Mouse (Mus musculus) embryonic facial prominence, embryonic 12.5 days (tissue): ENCODE data around the gene Gm20716. TPM values are rescaled to one million over a fixed set of nuclear protein-coding genes. Genes with fewer than 3 reads are reported as not detected.
"Not testable (repeated sequence)": the region's sequence is repeated elsewhere in the genome, so short reads cannot be mapped to it uniquely, and the experiment has no call there.

Experiments
- ATAC-seq: fragments of 200-750 bp; cut with Nextera tagmentation; 2 replicates; pipeline ENCODE4 v1.8.0; 2017; ENCODE audit not compliant: insufficient number of reproducible peaks, insufficient read depth, low FRiP score, low TSS enrichment
- H3K27ac ChIP-seq: fragments of 300-500 bp; sonication (generic); 2 replicates; pipeline ENCODE4 v1.5.1; 2016; ENCODE audit warnings: mild to moderate bottlenecking
- H3K27me3 ChIP-seq: fragments of 300-500 bp; sonication (generic); 2 replicates; pipeline ENCODE4 v1.6.1; 2016; ENCODE audit warnings: mild to moderate bottlenecking, moderate library complexity
- H3K36me3 ChIP-seq: fragments of 300-500 bp; sonication (generic); 2 replicates; pipeline ENCODE4 v1.6.1; 2016; ENCODE audit warnings: mild to moderate bottlenecking
- H3K4me1 ChIP-seq: fragments of 300-500 bp; sonication (generic); 2 replicates; pipeline ENCODE4 v1.6.1; 2016
- H3K4me2 ChIP-seq: fragments of 300-500 bp; sonication (generic); replicated peaks from 2 replicates; pipeline ENCODE4 v1.6.1; 2016; ENCODE audit warnings: mild to moderate bottlenecking, moderate library complexity
- H3K4me3 ChIP-seq: fragments of 300-500 bp; sonication (generic); 2 replicates; pipeline ENCODE4 v1.5.1; 2016; ENCODE audit warnings: mild to moderate bottlenecking
- H3K9ac ChIP-seq: fragments of 300-500 bp; sonication (generic); 2 replicates; pipeline ENCODE4 v1.6.1; 2016; ENCODE audit warnings: mild to moderate bottlenecking, moderate library complexity
- H3K9me3 ChIP-seq: fragments of 300-500 bp; sonication (generic); 2 replicates; pipeline ENCODE4 v1.6.1; 2016; ENCODE audit warnings: mild to moderate bottlenecking, moderate library complexity
- WGBS: fragments of 180-500 bp; shearing (Covaris S2); methylation state at CpG from one replicate; pipeline ENCODE4 v1.1.7; 2016; 5-methylcytosine and 5-hydroxymethylcytosine counted together
- polyA plus RNA-seq: library from polyadenylated mRNA; unstranded; fragments of >200 nt; fragmentation: Nextera tagmentation; extraction: Ambion mirVana; gene quantifications from 2 replicates; pipeline ENCODE4 v1.2.1, GENCODE M21; 2016

The Gm20716 gene
- polyA plus RNA-seq, 1 experiment from 2014 or later, result 23.1 TPM

- H3K27ac ChIP-seq, result no peak overlapping the region
- H3K4me3 ChIP-seq, result no peak overlapping the region
- no peak overlapping the region for H3K4me2 ChIP-seq
- H3K4me1 ChIP-seq, result peaks cover 28% of the 10 kb centered on the region
- WGBS, result 81% methylated on average over 9 of the region's 9 CpGs
- no peak for ATAC-seq
- no peak overlapping the region for H3K9ac ChIP-seq
- H3K27me3 ChIP-seq, result 0 out of 2 replicates have a peak, but pooled peaks cover 3% of the 10 kb centered on the region
- no peaks in the 10 kb centered on the region for H3K36me3 ChIP-seq
- no peaks in the 10 kb centered on the region for H3K9me3 ChIP-seq
These were observed 69.7 kb downstream of the Gm20716 start for GRCm38 (mm10) chr2:168160370-168160930.

GRCm38 (mm10) chr2:168158911-168159711 is 71.1 kb downstream of the Gm20716 start:
- ATAC-seq, result peak; percentile 49; the same call in 1 of the 2 replicates
- peak overlapping the region; percentile 15; the same call in 1 of the 2 replicates for H3K4me3 ChIP-seq
- 0 out of 2 replicates have a peak, but pooled peaks cover 3% of the 10 kb centered on the region for H3K27me3 ChIP-seq
- no peaks in the 10 kb centered on the region for H3K36me3 ChIP-seq
- peak overlapping the region; percentile 45 for H3K9ac ChIP-seq
- 3% methylated on average over 25 of the region's 25 CpGs for WGBS
- H3K9me3 ChIP-seq, result no peaks in the 10 kb centered on the region
- H3K4me1 ChIP-seq, result peaks cover 41% of the 10 kb centered on the region
- peak overlapping the region; percentile 51 for H3K4me2 ChIP-seq
- peak overlapping the region; percentile 69 for H3K27ac ChIP-seq

- H3K36me3 ChIP-seq, H3K27me3 ChIP-seq, H3K9me3 ChIP-seq, H3K4me2 ChIP-seq, H3K27ac ChIP-seq, H3K9ac ChIP-seq, H3K4me3 ChIP-seq, ATAC-seq: not testable (repeated sequence)
- 52% methylated on average over 10 of the region's 11 CpGs for WGBS
- H3K4me1 ChIP-seq, result peaks cover 42% of the 10 kb centered on the region
These were observed 72.2 kb downstream of the Gm20716 start for GRCm38 (mm10) chr2:168157974-168158373.

DNA sequence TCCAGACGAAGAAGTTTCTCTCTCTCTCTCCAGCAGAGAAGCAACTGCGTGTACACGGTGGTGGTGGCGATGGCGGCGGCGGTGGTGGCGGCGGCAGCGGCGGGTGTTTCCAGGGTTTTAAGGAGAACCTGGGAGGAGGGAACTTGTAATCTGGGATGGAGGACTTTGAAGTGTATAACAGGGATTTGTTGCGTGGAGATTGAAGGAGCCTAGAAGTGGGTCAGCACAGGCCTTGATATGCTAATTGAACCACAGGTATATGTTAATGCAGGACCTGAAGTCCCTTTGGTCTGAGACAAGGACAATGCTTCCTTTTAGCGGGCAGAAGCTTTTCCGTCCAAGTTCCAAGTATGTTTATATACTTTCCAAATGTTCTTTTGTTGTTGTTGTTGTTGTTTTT is 73.8 kb downstream of the Gm20716 start:
- no peak overlapping the region for H3K4me3 ChIP-seq
- no peak for ATAC-seq
- H3K27me3 ChIP-seq, result 0 out of 2 replicates have a peak, but pooled peaks cover 3% of the 10 kb centered on the region
- no peak overlapping the region for H3K9ac ChIP-seq
- H3K36me3 ChIP-seq, result no peaks in the 10 kb centered on the region
- WGBS, result 40% methylated on average over 14 of the region's 14 CpGs
- H3K4me2 ChIP-seq, result no peak overlapping the region
- no peak overlapping the region for H3K27ac ChIP-seq
- H3K4me1 ChIP-seq, result peaks cover 32% of the 10 kb centered on the region
- H3K9me3 ChIP-seq, result no peaks in the 10 kb centered on the region

DNA sequence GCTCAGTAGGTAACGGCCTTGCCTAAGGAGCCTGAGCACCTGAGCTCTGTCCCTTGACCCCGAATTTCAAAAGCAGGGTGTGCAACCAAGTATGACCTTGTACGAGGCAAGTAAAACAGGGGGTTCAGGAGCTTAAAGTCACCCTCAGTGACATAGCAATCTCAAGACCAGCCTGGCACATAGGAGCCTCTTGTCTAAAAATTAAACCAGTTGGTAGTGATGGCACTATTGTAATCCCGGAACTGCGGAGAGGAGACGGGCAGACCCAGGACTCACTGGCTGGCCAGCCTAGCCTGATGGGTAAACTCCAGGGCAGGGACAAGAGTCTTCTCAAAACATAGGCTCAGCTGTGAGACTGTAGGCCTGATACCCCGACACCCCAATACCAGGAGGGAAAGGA is 74.5 kb downstream of the Gm20716 start:
- Histone ChIP-seq H3K27me3 (0 out of 2 replicates have a peak, but pooled peaks cover 3% of the 10 kb centered on the region), H3K4me3 (no peak overlapping the region), H3K9ac (no peak overlapping the region), H3K27ac (no peak overlapping the region), H3K9me3 (no peaks in the 10 kb centered on the region), H3K36me3 (no peaks in the 10 kb centered on the region), H3K4me1 (peaks cover 29% of the 10 kb centered on the region), H3K4me2 (no peak overlapping the region)
- WGBS, result 90% methylated on average over 7 of the region's 7 CpGs
- ATAC-seq, result no peak

- H3K9ac ChIP-seq, result 0 out of 2 replicates have a peak overlapping the region, but pooled peaks have one; percentile 3
- peak overlapping the region; percentile 29 for H3K4me2 ChIP-seq
- H3K27ac ChIP-seq, result peak overlapping the region; percentile 77
- peak overlapping the region; percentile 15; the same call in 1 of the 2 replicates for H3K4me3 ChIP-seq
- no peaks in the 10 kb centered on the region for H3K9me3 ChIP-seq
- 18% methylated on average over 14 of the region's 14 CpGs for WGBS
- H3K4me1 ChIP-seq, result peaks cover 24% of the 10 kb centered on the region
- ATAC-seq, result peak; percentile 79
- H3K27me3 ChIP-seq, result no peaks in the 10 kb centered on the region
- H3K36me3 ChIP-seq, result no peaks in the 10 kb centered on the region
These were observed 75.9 kb downstream of the Gm20716 start for GRCm38 (mm10) chr2:168154090-168154881.

DNA sequence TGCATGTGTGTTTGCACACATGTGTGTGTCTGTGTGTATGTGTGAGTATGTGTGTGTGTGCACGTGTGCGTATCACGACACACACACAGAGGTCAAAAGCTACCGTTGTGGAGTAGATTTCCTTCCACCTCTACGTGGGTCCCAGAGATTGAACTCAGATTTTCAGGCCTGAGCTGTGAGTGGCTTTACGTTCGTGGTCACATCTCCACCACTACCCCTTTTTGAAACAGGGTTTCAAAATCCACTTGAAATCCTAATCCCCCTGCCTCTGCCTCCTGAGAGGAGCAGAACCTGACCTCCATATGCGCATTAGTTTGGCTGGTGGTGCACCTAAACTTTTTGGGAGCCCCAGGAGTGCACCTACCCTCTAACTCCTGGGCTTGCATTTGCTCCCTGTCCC is 80.9 kb downstream of the Gm20716 start:
- H3K36me3 ChIP-seq, result no peaks in the 10 kb centered on the region
- H3K27ac ChIP-seq, result no peak overlapping the region
- no peaks in the 10 kb centered on the region for H3K27me3 ChIP-seq
- WGBS, result 91% methylated on average over 8 of the region's 8 CpGs
- H3K4me3 ChIP-seq, result no peak overlapping the region
- no peak overlapping the region for H3K9ac ChIP-seq
- peaks cover 9% of the 10 kb centered on the region for H3K4me1 ChIP-seq
- H3K9me3 ChIP-seq, result no peaks in the 10 kb centered on the region
- ATAC-seq, result no peak
- H3K4me2 ChIP-seq, result no peak overlapping the region

DNA sequence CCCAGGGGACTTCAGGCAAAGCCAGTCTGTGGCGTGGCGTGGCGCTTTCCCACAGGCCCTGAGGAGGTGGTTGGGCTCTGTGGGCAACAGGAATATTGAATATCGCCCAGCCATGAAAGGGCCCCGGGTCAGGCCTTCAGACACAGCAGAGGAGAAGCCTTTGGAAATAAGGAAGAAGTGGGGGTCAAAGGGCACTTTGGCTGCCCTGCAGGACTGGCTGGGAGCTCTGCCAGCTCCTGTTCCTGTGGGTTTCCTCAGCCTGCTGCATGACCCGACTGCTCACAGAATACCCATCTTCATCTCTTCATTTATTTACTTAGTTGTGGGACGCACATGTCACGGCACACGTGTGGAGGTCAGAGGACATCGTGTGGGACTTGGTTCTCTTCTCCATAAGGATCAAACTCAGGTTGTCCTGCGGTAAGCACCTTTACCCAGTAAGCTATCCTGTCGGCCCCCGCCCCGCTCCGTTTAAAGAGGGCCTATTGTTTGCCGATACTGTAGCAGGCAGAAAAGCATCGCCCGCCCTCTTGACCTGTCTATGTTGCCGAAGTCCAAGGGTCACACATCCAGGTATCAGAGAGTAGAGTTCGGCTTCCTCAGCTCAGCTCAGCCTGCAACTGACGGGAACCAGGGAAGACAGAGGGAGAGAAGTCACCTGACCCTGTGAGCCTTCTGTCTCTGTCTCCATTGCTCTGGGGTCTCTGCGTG is 82.3 kb downstream of the Gm20716 start:
- no peak for ATAC-seq
- no peak overlapping the region for H3K9ac ChIP-seq
- 58% methylated on average over 22 of the region's 22 CpGs for WGBS
- no peak overlapping the region for H3K4me3 ChIP-seq
- H3K36me3 ChIP-seq, result no peaks in the 10 kb centered on the region
- no peak overlapping the region for H3K27ac ChIP-seq
- H3K4me2 ChIP-seq, result no peak overlapping the region
- H3K27me3 ChIP-seq, result no peaks in the 10 kb centered on the region
- no peaks in the 10 kb centered on the region for H3K9me3 ChIP-seq
- peaks cover 6% of the 10 kb centered on the region; the same call in 1 of the 2 replicates for H3K4me1 ChIP-seq

DNA sequence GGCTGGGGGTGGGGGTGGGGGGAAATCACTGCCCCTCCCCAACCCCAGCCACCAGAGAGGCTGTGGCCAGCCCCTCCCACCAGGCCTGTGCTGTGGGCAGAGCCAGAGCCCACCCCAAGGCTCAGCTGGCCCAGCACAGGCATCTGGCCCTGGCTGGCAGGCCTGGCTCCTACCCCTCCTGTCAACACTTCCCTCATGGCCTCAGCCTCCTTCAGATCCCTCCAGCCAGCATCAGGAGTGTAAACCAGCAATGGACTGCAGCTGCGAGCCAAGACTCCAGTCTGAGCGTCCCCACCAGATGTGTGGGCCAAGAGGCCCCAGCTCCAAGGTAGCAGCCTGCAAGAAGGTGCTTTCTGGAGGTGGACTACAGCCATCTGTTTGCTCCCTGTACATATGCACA is 84.7 kb downstream of the Gm20716 start:
- no peak for ATAC-seq
- Histone ChIP-seq H3K4me1 (peaks cover 6% of the 10 kb centered on the region; the same call in 1 of the 2 replicates), H3K9me3 (no peaks in the 10 kb centered on the region), H3K27ac (peak overlapping the region; percentile 74), H3K4me2 (no peak overlapping the region), H3K4me3 (no peak overlapping the region), H3K9ac (no peak overlapping the region), H3K27me3 (no peaks in the 10 kb centered on the region), H3K36me3 (no peaks in the 10 kb centered on the region)
- 35% methylated on average over 2 of the region's 2 CpGs for WGBS

GRCm38 (mm10) chr2:168143794-168144193 is 86.4 kb downstream of the Gm20716 start:
- Histone ChIP-seq H3K27ac (no peak overlapping the region), H3K4me3 (no peak overlapping the region), H3K4me2 (no peak overlapping the region), H3K9ac (no peak overlapping the region), H3K36me3 (no peaks in the 10 kb centered on the region), H3K4me1 (peaks cover 6% of the 10 kb centered on the region; the same call in 1 of the 2 replicates), H3K9me3 (no peaks in the 10 kb centered on the region), H3K27me3 (no peaks in the 10 kb centered on the region)
- WGBS, result 50% methylated on average over 5 of the region's 5 CpGs
- ATAC-seq, result no peak

DNA sequence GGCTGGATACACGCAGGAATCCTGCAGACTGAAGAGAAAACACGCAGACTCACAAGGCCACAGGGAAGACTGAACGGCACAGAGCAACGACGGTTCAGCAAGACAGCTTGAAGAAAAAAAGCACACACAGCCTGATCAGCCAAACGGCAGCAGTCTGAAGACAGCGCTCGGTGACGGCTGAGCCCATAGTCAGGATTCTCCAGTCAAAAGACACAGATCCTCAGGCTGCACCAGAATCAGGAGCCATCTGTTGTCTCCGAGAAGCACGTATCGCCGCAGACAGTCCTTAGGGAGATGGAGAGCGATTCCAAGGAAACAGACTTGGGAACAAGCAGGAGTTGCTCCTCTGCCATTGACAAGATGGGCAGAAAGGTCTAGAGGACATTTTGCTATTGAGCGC is 93.0 kb downstream of the Gm20716 start:
- Histone ChIP-seq H3K9me3 (no peaks in the 10 kb centered on the region), H3K36me3 (no peaks in the 10 kb centered on the region), H3K27me3 (no peaks in the 10 kb centered on the region), H3K4me1 (no peaks in the 10 kb centered on the region), H3K4me2 (no peak overlapping the region), H3K27ac (no peak overlapping the region), H3K4me3 (no peak overlapping the region), H3K9ac (no peak overlapping the region)
- 76% methylated on average over 15 of the region's 15 CpGs for WGBS
- no peak for ATAC-seq
